8 mouse cellular contexts compared by ENCODE assay signal in genomic region chr13:105223147-105223546, GRCm38 (mm10).
DNase-seq lines count a peak whose midpoint lies in the region; ATAC-seq and TF ChIP-seq lines count a peak whose summit lies in the region.

No protein-coding gene starts in this region.

- TF ChIP-seq CTCF in heart, postnatal 0 days (IDR thresholded peaks at IDR 0.05; ENCODE audit: low read depth): peak; percentile 76
- peak; percentile 44; the same call in 1 of the 2 replicates for TF ChIP-seq CTCF in liver, embryonic 14.5 days (IDR thresholded peaks at IDR 0.05; ENCODE audit: low read depth)

- no peaks in the 10 kb centered on the region for H3K36me3 ChIP-seq in heart, postnatal 0 days (replicated peaks; ENCODE audit: control insufficient read depth, insufficient read depth, low read length)
- H3K36me3 ChIP-seq in heart, embryonic 11.5 days (ENCODE audit: control insufficient read depth, insufficient read depth, low read length): no peaks in the 10 kb centered on the region
- no peaks in the 10 kb centered on the region for H3K36me3 ChIP-seq in forebrain, embryonic 12.5 days (replicated peaks)
- H3K36me3 ChIP-seq in liver, embryonic 14.5 days (replicated peaks; ENCODE audit: control insufficient read depth, insufficient read depth, low read depth): no peaks in the 10 kb centered on the region

- 47% methylated on average over 3 of the region's 3 CpGs for WGBS in heart, postnatal 0 days
- 59% methylated on average over 3 of the region's 3 CpGs for WGBS in heart, embryonic 11.5 days (ENCODE audit: insufficient replicate concordance)
- WGBS in forebrain, embryonic 12.5 days: 79% methylated on average over 3 of the region's 3 CpGs
- 61% methylated on average over 3 of the region's 3 CpGs for WGBS in liver, embryonic 14.5 days (ENCODE audit: insufficient replicate concordance)

- ATAC-seq in heart, postnatal 0 days (ENCODE audit: insufficient read depth, low read depth): peak; percentile 47; the same call in 1 of the 2 replicates
- ATAC-seq in heart, embryonic 11.5 days (replicated peaks; ENCODE audit: insufficient number of reproducible peaks, low FRiP score, low TSS enrichment): no peak
- peak; percentile 66 for ATAC-seq in forebrain, embryonic 12.5 days (ENCODE audit: low FRiP score)
- no peak for ATAC-seq in liver, embryonic 14.5 days (ENCODE audit: insufficient read depth)
- ATAC-seq in erythroid progenitor cell, adult 5-6 weeks (replicated peaks; ENCODE audit: low FRiP score, poor library complexity, severe bottlenecking): no peak

- peak; percentile 23 for DNase-seq in heart, postnatal 0 days (ENCODE audit: low spot score)
- peak; percentile 35 to 38 for DNase-seq in right cerebral cortex, adult 2 months (ENCODE audit: low spot score in 2 of 2)
- no peak for DNase-seq in right cerebral cortex, postnatal 10 days (ENCODE audit: low spot score in 2 of 2)
- no peak for DNase-seq in liver, embryonic 14.5 days (ENCODE audit: low read depth in 3 of 3, low spot score in 3 of 3)
- DNase-seq in lung, postnatal 36 days: no peak

- no peak for TF ChIP-seq EP300 in heart, postnatal 0 days (IDR thresholded peaks at IDR 0.05; ENCODE audit: low read depth)
- no peak for TF ChIP-seq EP300 in liver, embryonic 14.5 days (IDR thresholded peaks at IDR 0.05; ENCODE audit: low read depth)

- no peak overlapping the region for H3K9ac ChIP-seq in heart, postnatal 0 days (replicated peaks; ENCODE audit: low read depth, low read length)
- H3K9ac ChIP-seq in heart, embryonic 11.5 days (ENCODE audit: low read depth, low read length): no peak overlapping the region
- H3K9ac ChIP-seq in forebrain, embryonic 12.5 days: no peak overlapping the region
- no peak overlapping the region for H3K9ac ChIP-seq in liver, embryonic 14.5 days (replicated peaks)

- no peaks in the 10 kb centered on the region for H3K9me3 ChIP-seq in heart, postnatal 0 days (replicated peaks; ENCODE audit: control insufficient read depth, low read length)
- H3K9me3 ChIP-seq in heart, embryonic 11.5 days (replicated peaks; ENCODE audit: control insufficient read depth, low read length): no peaks in the 10 kb centered on the region
- H3K9me3 ChIP-seq in forebrain, embryonic 12.5 days: no peaks in the 10 kb centered on the region
- no peaks in the 10 kb centered on the region for H3K9me3 ChIP-seq in liver, embryonic 14.5 days (ENCODE audit: control insufficient read depth, low read length)

- no peaks in the 10 kb centered on the region for H3K27me3 ChIP-seq in heart, postnatal 0 days (ENCODE audit: control insufficient read depth, insufficient read depth, low read length)
- no peaks in the 10 kb centered on the region for H3K27me3 ChIP-seq in heart, embryonic 11.5 days (ENCODE audit: control insufficient read depth, insufficient read depth, low read length)
- H3K27me3 ChIP-seq in forebrain, embryonic 12.5 days: no peaks in the 10 kb centered on the region
- H3K27me3 ChIP-seq in liver, embryonic 14.5 days (ENCODE audit: control insufficient read depth, insufficient read depth, low read length): no peaks in the 10 kb centered on the region

- H3K27ac ChIP-seq in heart, postnatal 0 days (ENCODE audit: low read depth): no peak overlapping the region
- H3K27ac ChIP-seq in heart, embryonic 11.5 days (ENCODE audit: low read depth, low read length): no peak overlapping the region
- H3K27ac ChIP-seq in forebrain, embryonic 12.5 days: no peak overlapping the region
- H3K27ac ChIP-seq in liver, embryonic 14.5 days: no peak overlapping the region

- no peak overlapping the region for H3K4me2 ChIP-seq in heart, postnatal 0 days (ENCODE audit: low read depth, low read length)
- H3K4me2 ChIP-seq in heart, embryonic 11.5 days: no peak overlapping the region
- no peak overlapping the region for H3K4me2 ChIP-seq in forebrain, embryonic 12.5 days
- no peak overlapping the region for H3K4me2 ChIP-seq in liver, embryonic 14.5 days (ENCODE audit: low read depth)

- no peak overlapping the region for H3K4me3 ChIP-seq in heart, postnatal 0 days (ENCODE audit: low read depth, low read length)
- no peak overlapping the region for H3K4me3 ChIP-seq in heart, embryonic 11.5 days (ENCODE audit: low read depth, low read length)
- H3K4me3 ChIP-seq in forebrain, embryonic 12.5 days (replicated peaks): no peak overlapping the region
- H3K4me3 ChIP-seq in liver, embryonic 14.5 days (ENCODE audit: insufficient read depth in 1 of 2, low read depth in 2 of 2, low read length in 2 of 2): no peak overlapping the region

- H3K4me1 ChIP-seq in heart, postnatal 0 days (ENCODE audit: control insufficient read depth, insufficient read depth): no peaks in the 10 kb centered on the region
- H3K4me1 ChIP-seq in heart, embryonic 11.5 days (ENCODE audit: control insufficient read depth, insufficient read depth, low read length): no peaks in the 10 kb centered on the region
- H3K4me1 ChIP-seq in forebrain, embryonic 12.5 days: no peaks in the 10 kb centered on the region
- 0 out of 4 replicates have a peak, but pooled peaks cover 0 to 2% of the 10 kb centered on the region in 2 experiments for H3K4me1 ChIP-seq in liver, embryonic 14.5 days (replicated peaks; ENCODE audit: control insufficient read depth in 2 of 2, insufficient read depth in 2 of 2, low read length in 1 of 2)

Comparison
In these comparisons a context has a peak if more than half of its experiments do, and no peak if none do; other contexts are left out.
1. ATAC-seq: peak in heart, postnatal 0 days (single experiment) and forebrain, embryonic 12.5 days (single experiment); none in heart, embryonic 11.5 days (single experiment), liver, embryonic 14.5 days (single experiment) and erythroid progenitor cell, adult 5-6 weeks (single experiment).
2. DNase-seq: peak in heart, postnatal 0 days (single experiment) and right cerebral cortex, adult 2 months (2 of 2); none in right cerebral cortex, postnatal 10 days (0 of 2), liver, embryonic 14.5 days (0 of 3) and lung, postnatal 36 days (single experiment).